Mouse (Mus musculus) urinary bladder, adult 2 months (tissue): ENCODE results near the gene Tmem200b. TPM values are rescaled to one million over a fixed set of nuclear protein-coding genes. Genes with fewer than 3 reads are reported as not detected.

Source experiments
- DNase-seq: peaks from one replicate; pipeline ENCODE4 v3.0.0; 2022; ENCODE audit warnings: low spot score
- polyA plus RNA-seq: library from polyadenylated mRNA; depleted of rRNA; stranded (reverse); fragments of >200 nt; gene quantifications from 2 replicates; pipeline ENCODE4 v1.2.3, GENCODE M21; 2012; rRNA removed

Tmem200b gene
- 45.2 and 52.6 TPM in 2 replicates for polyA plus RNA-seq

DNA sequence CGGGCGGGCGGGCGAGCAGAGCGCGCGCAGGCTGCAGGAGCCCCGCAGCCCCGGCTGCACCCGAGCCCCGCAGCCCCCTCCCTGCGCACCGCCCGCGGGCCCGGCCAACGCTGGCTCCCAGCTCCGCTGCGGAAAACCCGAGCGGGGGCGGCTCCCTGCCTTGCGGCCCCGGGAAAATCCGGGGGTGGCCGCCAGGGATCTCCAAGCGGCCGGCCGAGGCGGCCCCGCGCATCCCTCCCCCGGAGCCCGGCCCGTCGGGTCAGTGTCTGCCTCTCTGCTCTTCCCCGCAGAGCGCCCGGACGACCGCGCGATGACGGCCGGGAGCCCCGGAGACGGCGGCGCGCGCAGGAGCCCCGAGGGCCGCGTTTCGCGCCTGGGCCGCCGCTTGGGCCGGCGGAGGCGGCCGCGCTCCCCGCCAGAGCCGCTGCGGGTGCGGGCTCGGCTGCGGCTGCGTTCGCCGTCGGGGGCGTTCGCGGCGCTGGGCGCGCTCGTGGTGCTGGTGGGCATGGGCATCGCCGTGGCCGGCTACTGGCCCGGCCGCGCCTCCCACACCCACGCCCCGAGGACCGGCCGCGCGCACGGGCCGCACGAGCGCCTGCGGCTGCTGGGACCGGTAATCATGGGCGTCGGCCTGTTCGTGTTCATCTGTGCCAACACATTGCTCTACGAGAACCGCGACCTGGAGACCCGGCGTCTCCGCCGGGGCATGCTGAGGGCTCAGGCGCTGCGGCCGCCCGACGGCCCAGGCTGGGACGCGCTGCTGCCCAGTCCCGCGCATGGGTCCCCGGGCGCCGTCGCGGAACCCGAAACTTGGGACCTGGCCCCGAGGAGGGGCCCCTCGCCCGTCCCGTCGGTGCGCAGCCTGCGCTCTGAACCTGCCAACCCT, at the start of gene Tmem200b:
TSS of gene Tmem200b (plus strand) at position 311 of the 886 bp plus-strand sequence.
- no peak for DNase-seq

DNA sequence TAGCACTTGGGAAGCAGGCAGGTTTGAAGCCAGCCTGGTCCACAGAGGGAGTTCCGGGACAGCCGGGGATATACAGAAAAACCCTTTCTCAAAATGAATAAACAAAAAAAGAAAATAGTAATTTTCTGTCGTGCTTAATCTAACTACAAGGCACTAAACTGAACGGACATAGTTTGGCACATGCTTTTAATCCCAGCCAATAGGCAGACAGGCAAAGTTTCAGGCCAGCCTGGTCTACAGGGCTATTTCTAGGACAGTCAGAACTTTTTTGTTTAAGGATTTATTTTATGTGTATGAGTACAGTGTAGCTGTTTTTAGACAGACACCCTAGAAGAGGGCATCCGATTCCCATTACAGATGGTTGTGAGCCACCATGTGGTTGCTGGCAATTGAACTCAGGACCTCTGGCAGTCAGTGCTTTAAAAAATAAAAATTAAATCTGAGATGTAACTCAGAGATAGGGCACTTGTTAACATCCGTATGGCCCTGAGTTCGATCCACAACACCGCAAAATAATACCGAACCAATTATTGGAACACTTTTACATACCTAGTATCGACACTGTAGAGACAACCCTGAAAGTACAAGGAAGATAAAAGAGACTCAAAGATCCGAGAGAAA, 48.8 kb upstream of the Tmem200b start:
- DNase-seq, result no peak

DNA sequence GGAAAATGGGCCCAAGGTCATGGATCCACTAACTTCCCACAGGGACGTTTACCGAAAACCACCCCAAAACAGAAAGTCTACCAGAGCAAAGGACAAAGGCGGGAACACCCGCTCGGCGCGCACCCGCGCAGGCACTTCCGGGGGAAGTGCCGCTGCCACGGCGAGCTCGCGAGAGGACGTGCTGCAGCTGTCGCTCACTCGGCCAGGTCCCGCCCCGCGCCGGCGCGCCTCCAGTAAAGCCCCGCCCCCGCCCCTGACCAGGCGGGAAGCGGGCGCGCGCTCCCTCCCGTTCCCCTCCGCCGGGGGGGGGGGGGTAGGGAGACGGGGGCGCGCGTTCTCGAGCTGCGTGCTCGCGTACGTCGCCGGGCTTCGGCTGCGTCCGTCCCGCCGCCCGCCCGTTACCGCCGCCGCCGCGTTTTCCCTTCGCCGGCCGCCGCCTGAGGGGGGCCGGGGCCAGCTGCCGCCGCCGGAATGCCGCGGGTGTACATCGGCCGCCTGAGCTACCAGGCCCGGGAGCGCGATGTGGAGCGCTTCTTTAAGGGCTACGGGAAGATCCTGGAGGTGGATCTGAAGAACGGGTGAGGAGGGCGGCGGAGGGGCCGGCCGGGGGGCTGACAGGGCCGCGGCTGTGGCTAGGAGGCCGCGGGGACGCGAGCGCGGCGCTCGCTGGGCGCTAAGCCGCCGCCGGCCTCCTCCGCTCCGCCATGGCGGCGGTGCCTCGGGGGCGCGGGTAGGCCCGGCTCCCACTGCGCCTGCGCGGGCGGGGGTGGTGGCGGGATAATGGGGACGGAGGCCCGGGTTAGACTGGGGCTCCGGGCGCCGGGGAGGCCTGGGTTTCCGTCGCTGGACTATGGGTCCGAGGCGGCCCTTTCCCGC, 48.0 kb upstream of the Tmem200b start, which contains the start of gene Srsf4:
TSS of gene Srsf4 (plus strand) at position 325 of the 876 bp plus-strand sequence.
- peak; percentile 86 for DNase-seq

DNA sequence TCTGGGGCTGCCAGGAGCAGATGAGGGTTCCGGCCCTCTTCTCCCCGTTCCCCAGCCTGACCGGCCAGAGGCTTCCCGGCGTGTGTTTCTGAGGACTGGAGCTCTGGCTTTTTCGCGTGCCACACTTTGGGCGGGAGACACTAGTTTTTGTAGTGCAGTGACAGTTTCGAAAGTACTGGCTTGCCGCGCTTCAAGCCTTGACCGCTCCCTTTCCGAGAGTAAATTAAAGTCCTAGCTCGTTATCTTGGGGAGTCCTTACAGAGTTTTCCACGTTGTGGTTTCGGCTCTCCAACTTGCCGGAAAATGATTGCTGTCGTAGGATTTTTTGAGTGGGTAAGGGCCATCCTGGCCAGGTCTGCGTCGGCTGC, 47.4 kb upstream of the Tmem200b start:
- no peak for DNase-seq

DNA sequence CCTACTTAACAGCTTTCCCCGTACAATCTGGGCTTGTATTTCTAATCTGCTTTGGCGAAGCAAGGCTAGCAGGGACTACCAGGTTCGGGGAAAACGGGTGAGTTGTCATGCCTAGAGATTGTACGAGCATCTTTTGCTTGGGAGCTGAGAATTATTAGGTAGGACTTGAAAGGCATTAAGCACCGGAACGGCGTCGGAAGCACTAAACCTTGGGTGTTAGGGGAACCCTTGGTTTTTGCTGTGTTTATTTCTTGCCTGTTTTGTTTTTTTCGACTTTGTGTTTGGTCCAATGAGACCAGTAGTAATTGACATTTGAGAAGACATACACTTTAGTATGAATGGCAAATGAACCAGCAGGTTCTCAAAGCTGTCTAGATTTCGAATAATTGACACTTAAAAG, 47.0 kb upstream of the Tmem200b start:
- DNase-seq, result no peak

DNA sequence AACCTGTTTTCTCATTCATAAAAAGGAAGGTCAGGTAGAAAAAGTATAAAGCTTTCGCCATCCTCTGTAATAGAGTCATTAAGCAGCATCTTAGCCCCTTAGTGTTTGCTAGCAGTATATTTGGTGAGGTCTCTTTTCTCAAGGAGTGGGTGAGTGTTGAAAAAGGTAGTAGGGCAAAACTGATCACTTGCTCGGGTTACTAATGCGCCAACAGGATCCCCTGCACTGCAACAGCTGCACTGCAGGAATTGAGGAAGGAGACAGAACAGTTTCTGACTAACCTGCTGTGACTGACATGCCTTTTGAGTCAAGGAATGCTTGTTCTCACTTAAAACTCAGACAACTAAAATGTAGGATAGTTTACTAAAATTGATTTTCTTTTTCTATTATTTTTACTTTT, 46.3 kb upstream of the Tmem200b start:
- DNase-seq, result no peak

DNA sequence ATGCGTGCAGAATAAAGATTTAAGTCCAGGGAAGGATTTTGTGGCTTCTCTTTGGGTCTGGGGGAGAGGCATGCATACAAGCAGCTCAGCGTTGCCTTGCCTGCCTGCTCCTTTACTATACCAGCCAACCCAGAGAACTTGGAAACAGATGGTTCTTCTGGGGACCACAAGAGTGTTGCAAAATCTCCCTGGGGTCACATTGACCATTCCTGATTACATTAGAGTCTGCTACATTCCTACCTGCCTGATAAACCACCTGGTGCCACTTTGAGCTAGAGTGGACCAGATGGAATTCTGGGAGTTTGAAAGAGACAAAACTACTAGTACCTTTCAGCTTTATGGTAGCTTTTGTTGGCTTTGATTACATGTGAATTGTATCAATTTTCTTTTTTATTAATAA, 44.7 kb upstream of the Tmem200b start:
- DNase-seq, result no peak

DNA sequence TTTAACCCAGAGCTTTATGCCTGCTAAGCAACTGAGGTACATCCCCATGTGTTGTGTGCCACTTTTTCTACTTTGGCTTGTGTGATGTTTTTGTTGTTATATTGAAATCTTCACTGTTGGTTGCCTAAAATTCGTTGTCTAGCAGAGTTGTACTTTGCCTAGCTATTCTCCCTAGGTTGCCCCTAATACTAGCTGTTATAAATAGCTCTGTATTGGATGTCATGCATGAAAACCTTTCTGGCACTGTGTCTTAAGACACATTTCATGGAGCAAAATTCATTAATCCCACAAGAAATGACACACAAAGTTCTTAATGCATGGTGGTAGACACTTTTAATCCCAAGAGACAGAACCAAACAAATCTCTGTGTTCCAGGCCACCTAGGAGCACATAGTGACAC, 41.9 kb upstream of the Tmem200b start:
- DNase-seq, result no peak

DNA sequence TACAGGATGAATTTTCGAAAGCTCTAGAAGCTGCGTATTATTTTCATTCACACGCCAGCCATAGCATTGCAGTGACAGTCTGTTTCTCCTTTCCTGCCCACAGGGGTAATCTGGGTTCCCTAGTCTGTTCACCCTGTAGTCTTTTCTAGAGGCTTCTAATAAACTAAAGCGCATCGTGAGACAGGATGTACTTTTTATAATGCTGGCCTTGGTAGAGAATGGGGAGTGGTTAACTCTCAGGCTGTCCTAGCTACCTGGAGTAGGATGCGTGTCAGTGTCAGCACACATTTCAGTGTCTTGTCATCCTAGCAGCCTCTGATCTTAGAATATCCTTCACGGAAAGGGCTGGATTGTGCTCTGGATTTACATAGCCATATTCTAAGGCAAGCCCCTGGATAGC, 40.3 kb upstream of the Tmem200b start:
- no peak for DNase-seq

DNA sequence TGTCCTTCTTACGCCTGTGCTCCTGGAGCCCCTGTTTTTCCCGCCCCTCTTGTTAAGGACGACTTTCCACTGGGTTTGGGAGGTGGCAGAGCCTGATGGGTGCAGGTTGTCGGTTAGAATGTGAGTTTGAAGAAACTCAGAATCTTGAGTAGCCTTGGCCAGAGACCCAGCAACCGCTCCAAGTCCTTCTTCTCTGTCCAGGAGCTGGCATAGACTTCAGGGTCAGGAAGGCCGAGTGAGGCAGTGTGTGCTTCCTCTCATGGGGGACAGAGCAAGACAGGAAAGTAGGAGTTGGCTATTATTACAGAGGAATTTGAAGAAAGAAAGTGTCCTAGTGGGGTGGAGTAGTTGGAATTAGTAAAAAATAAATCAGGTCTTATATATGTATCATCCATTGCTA, 38.0 kb upstream of the Tmem200b start:
- DNase-seq, result no peak

DNA sequence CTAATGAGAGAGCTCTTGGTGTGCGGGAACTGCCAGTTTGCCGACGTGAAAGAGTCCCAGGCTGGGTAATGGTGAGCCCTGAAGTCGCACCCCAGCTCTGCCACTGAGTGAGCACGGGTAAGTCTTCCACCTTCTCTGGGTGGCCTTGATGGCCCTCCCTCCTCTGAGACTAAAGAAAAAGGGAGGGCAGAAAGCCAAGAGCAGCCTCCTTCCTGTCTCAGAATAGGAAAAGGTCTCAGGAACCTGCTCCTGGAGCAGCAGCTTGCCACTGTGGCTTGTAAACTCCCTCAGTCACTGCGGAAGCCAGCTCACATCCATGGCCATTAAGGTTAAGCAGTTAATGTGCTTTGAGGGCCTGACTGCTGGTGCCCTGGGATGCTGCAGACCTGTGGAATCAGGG, 36.2 kb upstream of the Tmem200b start:
- no peak for DNase-seq

DNA sequence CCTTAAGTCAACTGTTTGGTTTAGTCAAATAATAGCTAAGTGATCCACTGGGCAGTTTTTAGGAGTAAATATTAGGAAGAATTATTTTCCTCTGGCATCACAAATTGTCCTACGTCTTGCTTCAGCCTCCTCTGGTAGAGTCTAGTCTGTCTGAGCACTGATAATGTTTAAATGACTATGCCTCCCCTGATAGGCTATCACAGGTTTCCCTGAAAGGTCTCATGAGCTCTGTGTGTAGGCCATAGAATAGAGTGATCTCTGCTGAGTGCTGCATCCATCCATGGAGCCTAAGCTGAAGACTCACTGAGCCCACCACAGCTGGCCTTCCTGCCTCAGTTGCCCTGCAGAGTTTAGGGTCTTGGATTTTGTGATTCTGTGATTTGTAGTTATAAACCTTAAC, 33.0 kb upstream of the Tmem200b start:
- DNase-seq, result no peak

DNA sequence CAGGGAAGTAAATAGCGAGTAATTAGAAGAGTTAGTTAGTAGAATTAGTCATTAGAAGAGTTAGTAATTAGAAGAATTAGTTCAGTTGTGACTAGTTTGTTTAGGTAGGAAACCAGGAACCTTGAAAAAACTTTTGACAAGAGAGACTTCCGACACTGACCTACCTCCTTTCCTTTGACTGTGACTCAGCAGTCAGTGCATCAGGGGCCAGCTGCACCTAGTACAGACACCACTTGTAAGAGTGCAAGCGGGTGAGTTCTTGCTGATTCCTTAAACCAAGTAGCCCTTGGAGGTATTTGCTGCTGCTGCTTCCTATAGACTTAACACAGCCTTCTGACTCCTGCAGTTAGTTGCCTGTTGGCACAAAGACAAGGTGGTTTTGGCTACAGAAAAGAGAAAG, 30.9 kb upstream of the Tmem200b start:
- no peak for DNase-seq

DNA sequence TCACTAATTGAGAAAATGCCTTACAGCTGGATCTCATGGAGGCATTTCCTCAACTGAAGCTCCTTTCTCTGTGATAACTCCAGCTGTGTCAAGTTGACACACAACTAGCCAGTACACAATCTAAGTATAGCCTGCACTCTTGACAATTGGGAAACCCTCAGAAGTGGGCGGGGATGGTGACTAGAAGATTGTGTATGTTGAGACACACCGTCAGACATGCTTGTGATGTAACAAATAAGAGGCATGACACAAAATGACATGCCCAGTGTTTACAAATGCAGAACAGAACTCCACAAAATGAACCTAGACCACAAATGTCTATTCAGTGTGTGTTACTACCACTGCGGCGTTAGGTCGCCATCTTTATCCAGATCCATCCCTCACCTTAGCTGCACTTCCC, 24.5 kb upstream of the Tmem200b start:
- no peak for DNase-seq

DNA sequence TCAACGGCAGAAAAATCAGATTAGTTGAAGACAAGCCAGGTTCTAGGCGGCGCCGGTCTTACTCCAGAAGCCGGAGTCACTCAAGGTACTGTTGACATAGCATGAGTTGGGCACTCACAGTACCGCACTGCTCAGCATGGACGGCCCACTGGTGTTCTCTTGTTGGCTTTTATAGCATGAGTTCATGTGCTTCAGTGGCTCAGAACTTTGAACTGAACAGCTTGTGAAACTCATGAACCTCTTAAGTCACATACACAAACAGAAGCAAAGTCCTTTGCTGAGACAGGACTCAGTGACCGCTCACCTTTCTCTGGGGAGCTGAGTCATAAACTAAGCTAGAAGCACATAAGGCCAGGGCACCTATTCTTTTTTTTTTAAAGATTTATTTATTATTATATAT, 23.8 kb upstream of the Tmem200b start:
- DNase-seq, result no peak

DNA sequence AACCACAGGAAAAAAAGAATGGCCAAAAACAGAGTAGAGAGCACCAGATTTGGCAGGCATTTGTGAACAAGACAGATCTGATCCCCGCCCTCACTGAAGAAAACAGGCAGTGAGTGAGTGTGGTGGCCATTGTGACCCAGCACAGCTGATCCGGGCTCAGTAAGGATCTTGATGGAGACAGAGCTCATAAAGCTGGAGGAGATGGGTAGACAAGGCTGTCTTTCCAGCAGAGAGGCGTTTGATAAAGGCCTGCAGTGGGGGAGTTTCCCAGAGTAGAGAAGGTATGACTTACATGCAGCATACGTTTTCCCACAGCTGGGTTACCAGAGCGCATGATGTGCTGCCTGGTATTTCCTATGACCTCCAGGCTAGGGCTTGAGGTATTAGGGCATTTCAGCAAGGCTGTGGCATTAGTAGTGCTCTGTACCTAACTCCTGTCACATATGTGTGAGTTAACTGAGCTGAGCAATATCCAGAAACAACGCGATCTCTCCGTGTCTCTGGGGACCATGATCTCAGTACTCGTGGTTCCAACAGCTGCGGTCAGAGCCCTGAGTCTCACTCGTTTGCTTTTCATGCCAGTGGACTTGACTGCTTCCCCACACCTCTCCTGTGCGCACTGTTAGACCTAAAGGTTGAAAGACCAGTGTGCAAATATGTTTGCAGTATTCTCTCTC, 22.9 kb upstream of the Tmem200b start:
- no peak for DNase-seq

DNA sequence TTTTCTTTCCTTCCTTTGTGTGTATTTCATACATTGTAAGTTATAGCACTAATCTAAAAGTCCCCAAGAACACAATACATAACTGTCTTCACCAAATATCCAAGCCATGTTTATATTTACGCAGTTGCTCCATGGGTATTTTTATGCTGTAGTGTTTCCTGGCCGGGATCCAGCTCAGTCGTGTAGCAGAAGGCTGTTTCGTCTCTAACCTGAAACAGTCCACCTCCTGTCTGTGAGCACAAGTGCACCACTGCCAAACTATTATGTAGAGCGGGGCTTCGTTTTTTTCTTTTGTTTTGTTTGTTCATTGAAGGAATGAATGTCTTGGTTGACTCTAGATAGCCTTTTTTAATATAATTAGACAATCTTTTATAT, 22.4 kb upstream of the Tmem200b start:
- no peak for DNase-seq

DNA sequence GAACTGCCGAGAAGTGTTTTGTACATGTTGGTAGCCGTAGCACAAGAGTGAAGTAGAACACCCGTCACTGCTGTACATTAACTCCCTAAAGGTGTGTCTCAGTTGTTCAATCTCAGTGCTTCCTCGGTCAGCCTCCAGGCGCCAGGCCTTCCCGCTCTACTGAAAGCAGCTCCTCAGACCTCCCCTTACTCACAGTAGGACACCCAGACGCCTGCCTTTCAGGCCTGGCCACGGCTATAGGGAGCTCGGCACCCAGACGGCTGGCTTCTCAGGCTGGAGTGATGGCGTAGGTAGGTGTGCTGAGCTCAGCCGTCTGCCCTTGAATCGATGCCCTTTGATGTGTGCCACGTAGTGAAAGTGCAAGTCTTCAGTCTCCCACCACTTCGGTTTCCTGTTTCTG, 20.5 kb upstream of the Tmem200b start:
- DNase-seq, result no peak

DNA sequence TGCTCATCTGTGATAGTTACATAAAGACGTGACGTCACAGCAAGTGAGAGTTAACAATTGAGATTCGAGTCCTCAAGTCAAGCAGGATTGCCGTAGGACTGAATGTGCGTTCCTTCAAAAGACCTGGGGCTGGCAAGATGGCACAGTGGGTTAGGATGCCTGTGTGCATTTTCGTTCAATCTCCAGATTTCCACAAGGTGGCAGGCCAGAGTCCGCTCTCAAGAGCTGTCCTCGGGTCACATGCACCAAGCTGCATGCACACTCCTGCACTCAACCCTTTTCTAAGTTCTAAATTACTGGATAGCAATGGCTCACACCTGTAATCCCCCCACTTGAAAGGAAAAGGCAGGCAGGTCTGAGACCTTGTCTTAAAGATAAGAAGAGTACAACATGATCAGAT, 17.1 kb upstream of the Tmem200b start:
- no peak for DNase-seq

DNA sequence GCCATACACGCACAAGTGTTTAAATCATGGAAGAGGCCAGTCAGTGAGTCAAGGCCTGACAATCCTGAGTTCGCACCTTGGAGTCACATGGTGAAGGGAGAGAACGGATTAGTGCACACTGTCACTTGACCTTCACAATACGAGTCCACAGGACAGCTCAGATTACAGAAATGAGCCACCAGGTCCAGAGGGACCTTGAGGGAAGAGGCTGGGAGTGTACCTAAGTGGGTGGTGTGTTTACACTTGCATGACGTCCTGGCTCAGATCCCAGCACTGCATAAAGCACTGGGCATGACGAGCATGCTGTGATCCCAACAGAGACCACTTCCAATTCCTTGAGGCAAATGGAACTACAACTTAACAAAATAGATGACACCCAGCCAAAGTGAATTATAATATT, 15.1 kb upstream of the Tmem200b start:
- no peak for DNase-seq

DNA sequence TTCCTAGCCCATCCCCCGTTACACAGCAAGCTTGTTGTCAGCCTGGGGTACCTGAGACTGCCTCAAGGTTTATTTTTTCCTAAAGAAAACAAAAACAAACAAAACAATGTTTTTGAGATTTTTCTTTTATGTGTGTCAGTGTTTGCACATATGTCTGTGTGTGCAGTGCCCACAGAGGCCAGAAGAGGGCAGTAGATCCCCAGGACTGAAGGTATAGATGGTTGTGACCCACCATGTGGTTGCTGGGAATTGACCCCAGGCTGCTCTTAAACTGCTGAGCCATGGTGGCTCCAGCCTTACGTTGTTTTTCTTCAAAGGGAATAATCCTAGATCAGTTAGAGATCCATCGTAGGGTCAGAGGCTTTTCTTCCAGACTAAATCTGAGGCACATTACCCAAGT, 13.7 kb upstream of the Tmem200b start:
- no peak for DNase-seq
